Mouse (Mus musculus) splenic B cell, adult 2 months (primary cell): Measurements from ENCODE around the gene Efcab11.
A peak's percentile ranks its signal among the peaks of the same experiment; 100 is the strongest.

Experiments
- DNase-seq: peaks from one replicate; pipeline ENCODE4 v3.0.0-alpha.2; 2011; ENCODE audit warnings: low read depth, low spot score
- H3K27me3 ChIP-seq: 2 replicates; pipeline ENCODE4 v1.6.1; 2012; ENCODE audit warnings: mild to moderate bottlenecking, low read length, moderate library complexity, mixed read lengths; ENCODE audit not compliant: control insufficient read depth, poor library complexity, insufficient read depth, severe bottlenecking
- H3K36me3 ChIP-seq: 2 replicates; pipeline ENCODE4 v1.6.1; 2012; ENCODE audit warnings: mild to moderate bottlenecking, low read length, moderate library complexity, mixed read lengths; ENCODE audit not compliant: control insufficient read depth, poor library complexity, insufficient read depth, severe bottlenecking

The Efcab11 gene

GRCm38 (mm10) chr12:99767691-99768090, 116.5 kb downstream of the Efcab11 start:
- Histone ChIP-seq H3K27me3 (no peaks in the 10 kb centered on the region), H3K36me3 (no peaks in the 10 kb centered on the region)
- no peak for DNase-seq

GRCm38 (mm10) chr12:99765979-99766378, 118.3 kb downstream of the Efcab11 start:
- H3K36me3 ChIP-seq: no peaks in the 10 kb centered on the region
- no peaks in the 10 kb centered on the region for H3K27me3 ChIP-seq
- DNase-seq: no peak

- H3K27me3 ChIP-seq: no peaks in the 10 kb centered on the region
- no peaks in the 10 kb centered on the region for H3K36me3 ChIP-seq
- no peak for DNase-seq
Observed at GRCm38 (mm10) chr12:99764053-99764452, 120.2 kb downstream of the Efcab11 start.

GRCm38 (mm10) chr12:99757754-99758526, 126.3 kb downstream of the Efcab11 start:
- Histone ChIP-seq H3K36me3 (no peaks in the 10 kb centered on the region), H3K27me3 (no peaks in the 10 kb centered on the region)
- DNase-seq: no peak

GRCm38 (mm10) chr12:99756914-99757687, 127.1 kb downstream of the Efcab11 start:
- no peaks in the 10 kb centered on the region for H3K27me3 ChIP-seq
- no peaks in the 10 kb centered on the region for H3K36me3 ChIP-seq
- DNase-seq: no peak

- Histone ChIP-seq H3K36me3 (no peaks in the 10 kb centered on the region), H3K27me3 (no peaks in the 10 kb centered on the region)
- DNase-seq: no peak
Observed at GRCm38 (mm10) chr12:99756213-99756612, 128.0 kb downstream of the Efcab11 start.

- no peak for DNase-seq
- H3K27me3 ChIP-seq: no peaks in the 10 kb centered on the region
- no peaks in the 10 kb centered on the region for H3K36me3 ChIP-seq
Observed at GRCm38 (mm10) chr12:99752986-99753385, 131.3 kb downstream of the Efcab11 start.

- no peaks in the 10 kb centered on the region for H3K27me3 ChIP-seq
- no peaks in the 10 kb centered on the region for H3K36me3 ChIP-seq
- DNase-seq: no peak
Observed at GRCm38 (mm10) chr12:99749391-99749790, 134.8 kb downstream of the Efcab11 start.

GRCm38 (mm10) chr12:99741631-99742030, 142.6 kb downstream of the Efcab11 start:
- H3K27me3 ChIP-seq: no peaks in the 10 kb centered on the region
- DNase-seq: peak; percentile 56

GRCm38 (mm10) chr12:99739211-99739610, 145.0 kb downstream of the Efcab11 start:
- no peak for DNase-seq
- Histone ChIP-seq H3K27me3 (no peaks in the 10 kb centered on the region), H3K36me3 (no peaks in the 10 kb centered on the region)

More at GRCm38 (mm10) chr12:99741631-99742030, 142.6 kb downstream of the Efcab11 start:
- H3K36me3 ChIP-seq: no peaks in the 10 kb centered on the region

GRCm38 (mm10) chr12:99738256-99738655, 146.0 kb downstream of the Efcab11 start:
- DNase-seq: no peak
- H3K36me3 ChIP-seq: no peaks in the 10 kb centered on the region

GRCm38 (mm10) chr12:99736971-99737370, 147.3 kb downstream of the Efcab11 start:
- H3K36me3 ChIP-seq: no peaks in the 10 kb centered on the region
- no peak for DNase-seq
- H3K27me3 ChIP-seq: no peaks in the 10 kb centered on the region

More at GRCm38 (mm10) chr12:99738256-99738655, 146.0 kb downstream of the Efcab11 start:
- H3K27me3 ChIP-seq: no peaks in the 10 kb centered on the region

- no peak for DNase-seq
- Histone ChIP-seq H3K36me3 (no peaks in the 10 kb centered on the region), H3K27me3 (no peaks in the 10 kb centered on the region)
Observed at GRCm38 (mm10) chr12:99735172-99735571, 149.1 kb downstream of the Efcab11 start.

- Histone ChIP-seq H3K36me3 (no peaks in the 10 kb centered on the region), H3K27me3 (no peaks in the 10 kb centered on the region)
- no peak for DNase-seq
Observed at GRCm38 (mm10) chr12:99724206-99724605, 160.0 kb downstream of the Efcab11 start.

GRCm38 (mm10) chr12:99723791-99724190, 160.4 kb downstream of the Efcab11 start:
- no peaks in the 10 kb centered on the region for H3K36me3 ChIP-seq
- no peaks in the 10 kb centered on the region for H3K27me3 ChIP-seq
- no peak for DNase-seq
